Mouse (Mus musculus) liver, adult 2 months (tissue): ENCODE results near the gene Angptl2. TPM values are rescaled to one million over a fixed set of nuclear protein-coding genes. Genes with fewer than 3 reads are reported as not detected.
"Not testable (repeated sequence)": the region's sequence is repeated elsewhere in the genome, so short reads cannot be mapped to it uniquely, and the experiment has no call there.

ENCODE experiments used
- DNase-seq: peaks from one replicate; pipeline ENCODE4 v3.0.0-alpha.2; 2011; ENCODE audit warnings: low read depth, low spot score; ENCODE audit errors: extremely low read depth
- H3K27ac ChIP-seq: fragments of 200-500 bp; replicated peaks from 2 replicates; pipeline ENCODE4 v1.5.1; 2012; ENCODE audit warnings: low read depth, mild to moderate bottlenecking, control low read depth, inconsistent platforms, low read length; ENCODE audit not compliant: insufficient read depth
- H3K27me3 ChIP-seq: fragments of 200-500 bp; 2 replicates; pipeline ENCODE4 v1.6.1; 2012; ENCODE audit warnings: mild to moderate bottlenecking, moderate library complexity, low read length, inconsistent platforms; ENCODE audit not compliant: control insufficient read depth, insufficient read depth
- H3K36me3 ChIP-seq: fragments of 200-500 bp; 2 replicates; pipeline ENCODE4 v1.6.1; 2012; ENCODE audit warnings: low read length, inconsistent platforms; ENCODE audit not compliant: control insufficient read depth, insufficient read depth
- H3K4me1 ChIP-seq: fragments of 200-500 bp; 2 replicates; pipeline ENCODE4 v1.6.1; 2011; ENCODE audit warnings: low read length; ENCODE audit not compliant: control insufficient read depth, insufficient read depth
- H3K4me3 ChIP-seq: fragments of 200-500 bp; 2 replicates; pipeline ENCODE4 v1.5.1; 2011; ENCODE audit warnings: low read depth, mild to moderate bottlenecking, control low read depth, low read length, moderate library complexity; ENCODE audit not compliant: insufficient read depth
- H3K79me2 ChIP-seq: fragments of 200-500 bp; 2 replicates; pipeline ENCODE4 v1.6.1; 2012; ENCODE audit warnings: inconsistent platforms, mild to moderate bottlenecking, low read length, moderate library complexity; ENCODE audit not compliant: control insufficient read depth, insufficient read depth
- H3K9ac ChIP-seq: fragments of 200-500 bp; 2 replicates; pipeline ENCODE4 v1.6.1; 2012; ENCODE audit warnings: low read depth, mild to moderate bottlenecking, control low read depth, inconsistent platforms, low read length
- CTCF ChIP-seq: fragments of 200-500 bp; IDR thresholded peaks from 2 replicates; pipeline ENCODE4 v1.5.1; 2011; ENCODE audit warnings: low read depth, low read length, control low read depth
- POLR2A ChIP-seq: fragments of 200-500 bp; IDR thresholded peaks from 2 replicates; pipeline ENCODE4 v1.6.1; 2011; ENCODE audit warnings: low read length, control low read depth; ENCODE audit not compliant: insufficient read depth; ENCODE audit errors: extremely low read depth
- WGBS: fragments of 180-500 bp; shearing (Covaris S2); methylation state at CpG from one replicate; pipeline ENCODE4 v1.1.7; 2018; 5-methylcytosine and 5-hydroxymethylcytosine counted together
- polyA plus RNA-seq: library from polyadenylated mRNA; depleted of rRNA; stranded (reverse); fragments of >200 nt; gene quantifications from 2 replicates; pipeline ENCODE4 v1.2.3, GENCODE M21; 2012
- total RNA-seq: library from RNA; depleted of rRNA; stranded (reverse); fragments of >200 nt; gene quantifications from 2 replicates; pipeline ENCODE4 v1.2.3, GENCODE M21; 2014

Angptl2 gene
- total and polyA plus RNA-seq, 2 experiments: 11.3 to 17.0 TPM

DNA sequence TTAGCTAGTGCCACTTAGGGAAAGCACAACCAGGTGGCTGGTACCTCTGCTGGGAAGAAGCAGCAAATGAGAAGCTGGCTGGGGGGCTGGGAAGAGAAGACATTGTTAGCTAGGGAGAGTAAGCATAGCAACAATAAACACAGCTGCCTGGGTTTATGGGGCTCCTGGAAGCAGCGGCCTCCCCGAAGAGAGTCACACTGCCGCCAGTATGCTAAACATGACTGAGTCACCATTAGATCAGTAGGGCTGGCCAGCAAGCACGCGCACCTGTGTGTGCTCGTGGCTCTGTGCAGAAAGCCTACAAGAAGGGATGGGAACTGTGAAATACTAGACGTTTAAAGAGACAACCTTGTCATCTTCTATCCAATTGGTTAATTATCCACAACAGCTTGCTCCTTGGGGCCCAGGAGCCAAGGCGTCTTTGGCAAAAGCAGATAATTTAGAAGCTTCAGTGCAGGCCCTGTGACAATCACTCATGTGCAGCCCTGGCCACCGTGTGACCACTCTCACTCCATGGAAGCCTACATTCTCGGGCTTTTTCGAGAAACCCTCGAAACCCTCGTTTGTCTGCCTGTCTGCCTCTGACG lies 9.8 kb upstream of the Angptl2 start:
- 85% methylated on average over 14 of the region's 14 CpGs for WGBS
- Histone ChIP-seq H3K9ac (no peak overlapping the region), H3K79me2 (no peaks in the 10 kb centered on the region), H3K36me3 (no peaks in the 10 kb centered on the region), H3K27me3 (no peaks in the 10 kb centered on the region), H3K4me1 (no peaks in the 10 kb centered on the region), H3K27ac (no peak overlapping the region), H3K4me3 (no peak overlapping the region)
- TF ChIP-seq POLR2A (no peak), CTCF (no peak)
- DNase-seq: no peak

DNA sequence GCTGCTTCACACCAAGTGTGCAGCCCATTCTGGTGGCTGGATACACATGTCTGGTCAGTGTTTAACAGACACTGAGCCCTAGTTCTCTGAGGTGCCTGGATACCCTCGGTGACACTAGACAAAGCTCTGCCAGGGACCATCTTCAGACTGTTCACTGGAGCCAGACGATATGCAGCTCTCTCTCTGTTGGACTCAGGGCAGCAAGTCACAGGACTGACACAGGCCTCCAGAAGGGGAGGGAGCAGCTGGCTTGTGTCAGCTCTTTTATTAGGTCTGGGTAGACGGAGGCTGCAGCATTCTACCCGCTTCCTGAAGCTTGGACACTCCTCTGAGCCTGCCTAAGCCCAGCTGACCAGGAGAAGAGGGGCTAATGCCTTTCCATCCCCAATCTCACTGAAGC lies 8.8 kb upstream of the Angptl2 start:
- no peak for DNase-seq
- 71% methylated on average over 4 of the region's 4 CpGs for WGBS
- H3K4me3 ChIP-seq: no peak overlapping the region
- no peaks in the 10 kb centered on the region for H3K79me2 ChIP-seq
- no peaks in the 10 kb centered on the region for H3K27me3 ChIP-seq
- H3K36me3 ChIP-seq: no peaks in the 10 kb centered on the region
- H3K27ac ChIP-seq: no peak overlapping the region
- H3K4me1 ChIP-seq: no peaks in the 10 kb centered on the region
- no peak for TF ChIP-seq POLR2A
- no peak for TF ChIP-seq CTCF
- H3K9ac ChIP-seq: no peak overlapping the region

DNA sequence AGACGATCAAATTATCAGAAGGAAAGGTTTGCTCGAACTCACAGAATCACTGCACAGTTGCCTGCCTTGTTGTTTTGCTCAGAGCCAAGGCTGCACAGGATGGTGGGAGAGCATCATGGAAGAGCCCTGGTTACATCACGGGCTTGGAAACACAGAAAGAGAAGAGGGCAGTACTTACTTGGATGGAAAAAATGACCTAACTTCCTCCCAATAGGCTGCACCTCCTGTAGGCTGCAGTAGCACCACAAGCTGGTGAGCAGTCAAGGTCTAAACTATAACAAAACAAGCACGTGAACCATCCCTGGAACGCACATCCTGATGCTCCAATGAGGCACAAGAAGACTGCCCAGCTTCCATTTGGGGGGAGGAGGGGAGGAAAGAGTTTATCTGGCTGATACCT lies 7.7 kb upstream of the Angptl2 start:
- H3K27ac ChIP-seq: no peak overlapping the region
- no peaks in the 10 kb centered on the region for H3K27me3 ChIP-seq
- H3K4me1 ChIP-seq: no peaks in the 10 kb centered on the region
- WGBS: 80% methylated on average over 5 of the region's 5 CpGs
- no peak overlapping the region for H3K4me3 ChIP-seq
- H3K79me2 ChIP-seq: no peaks in the 10 kb centered on the region
- no peaks in the 10 kb centered on the region for H3K36me3 ChIP-seq
- H3K9ac ChIP-seq: no peak overlapping the region
- no peak for DNase-seq
- no peak for TF ChIP-seq POLR2A
- no peak for TF ChIP-seq CTCF

DNA sequence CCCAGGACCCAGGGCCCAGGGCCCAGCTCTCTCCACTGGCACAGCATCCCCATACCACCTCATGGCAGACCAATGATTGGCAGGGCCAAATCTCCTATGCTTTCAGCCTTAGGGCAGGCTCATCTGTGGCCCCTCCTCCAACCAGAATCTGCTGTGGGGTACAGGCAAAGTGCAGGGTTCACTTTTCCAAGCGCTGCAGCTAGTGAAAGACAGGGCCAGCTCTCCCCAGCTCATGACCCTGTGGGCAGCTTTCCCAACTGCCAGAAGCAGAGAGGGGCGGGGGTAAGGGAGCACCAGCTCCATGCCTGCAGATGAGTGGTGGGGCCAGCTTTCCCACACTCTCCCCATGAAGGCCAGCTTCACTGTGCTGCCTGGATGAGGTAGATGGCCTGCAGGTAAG lies 5.0 kb upstream of the Angptl2 start:
- Histone ChIP-seq H3K4me3 (no peak overlapping the region), H3K79me2 (no peaks in the 10 kb centered on the region)
- WGBS: 30% methylated on average over 2 of the region's 2 CpGs

DNA sequence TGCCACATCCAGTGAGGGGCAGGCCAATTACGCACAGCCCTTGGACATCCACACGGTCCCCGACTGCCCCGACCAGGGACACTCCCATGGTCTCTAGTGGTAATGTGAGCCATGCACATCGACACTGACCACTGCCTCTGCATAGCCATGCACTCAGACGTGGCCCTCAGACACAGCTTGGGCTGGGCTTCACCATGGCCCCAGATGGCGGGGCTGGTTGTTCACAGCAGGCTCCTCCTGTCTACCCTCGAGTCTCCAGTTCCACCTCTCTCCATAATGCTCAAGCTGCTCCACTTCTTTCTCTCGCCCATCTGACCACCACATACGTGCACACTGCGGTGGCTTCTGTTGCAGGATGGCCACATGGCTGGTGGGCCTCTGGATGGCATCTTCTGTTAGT lies 4.6 kb upstream of the Angptl2 start:
- WGBS: 84% methylated on average over 11 of the region's 11 CpGs
- H3K36me3 ChIP-seq, H3K79me2 ChIP-seq, H3K27ac ChIP-seq, H3K9ac ChIP-seq, H3K4me1 ChIP-seq, H3K27me3 ChIP-seq, H3K4me3 ChIP-seq, DNase-seq: not testable (repeated sequence)

More for the DNA sequence above, 5.0 kb upstream of the Angptl2 start:
- Histone ChIP-seq H3K27me3 (no peaks in the 10 kb centered on the region), H3K4me1 (0 out of 2 replicates have a peak, but pooled peaks cover 5% of the 10 kb centered on the region), H3K36me3 (no peaks in the 10 kb centered on the region), H3K9ac (no peak overlapping the region), H3K27ac (no peak overlapping the region)
- TF ChIP-seq POLR2A: no peak
- TF ChIP-seq CTCF: no peak
- peak; percentile 61 for DNase-seq

DNA sequence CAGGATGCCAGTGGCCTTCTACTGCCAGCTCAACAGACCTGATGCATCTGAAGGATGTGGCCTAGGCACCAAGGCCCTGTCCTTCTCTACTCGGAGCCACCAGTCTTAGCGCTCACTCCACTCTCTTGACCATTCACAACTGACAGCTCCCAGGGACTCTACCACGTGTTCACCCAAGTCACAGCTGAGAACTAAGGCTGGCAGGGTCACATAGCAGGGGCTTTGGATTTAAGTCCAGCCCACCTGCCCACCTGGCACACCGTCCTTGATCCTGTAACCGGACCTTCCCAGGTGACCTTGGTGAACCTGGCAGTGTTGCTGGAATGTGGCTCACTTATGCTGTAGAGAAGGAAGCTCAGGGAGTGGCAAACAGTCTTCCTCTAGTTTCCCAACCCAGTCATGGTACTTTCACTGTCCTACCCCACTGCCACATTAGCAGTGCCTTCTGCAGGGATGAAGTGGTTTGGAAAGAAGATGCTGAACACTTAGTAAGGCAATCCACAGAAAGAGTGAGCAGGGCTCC lies 631 bp upstream of the Angptl2 start:
- H3K79me2 ChIP-seq: no peaks in the 10 kb centered on the region
- 0 out of 2 replicates have a peak, but pooled peaks cover 5% of the 10 kb centered on the region for H3K4me1 ChIP-seq
- H3K27ac ChIP-seq: no peak overlapping the region
- no peaks in the 10 kb centered on the region for H3K27me3 ChIP-seq
- 75% methylated on average over 5 of the region's 5 CpGs for WGBS
- H3K9ac ChIP-seq: peak overlapping the region; percentile 17; the same call in 1 of the 2 replicates
- no peaks in the 10 kb centered on the region for H3K36me3 ChIP-seq
- no peak for DNase-seq
- TF ChIP-seq CTCF (no peak), POLR2A (no peak)
- no peak overlapping the region for H3K4me3 ChIP-seq
